Mouse (Mus musculus): Measurements from ENCODE around the gene Slc25a3. TPM values are rescaled to one million over a fixed set of nuclear protein-coding genes. Genes with fewer than 3 reads are reported as not detected.
A peak's percentile ranks its signal among the peaks of the same experiment; 100 is the strongest.

The Slc25a3 gene
- total RNA-seq, 2 experiments from 2014 or later, result 2,503 to 2,587 TPM

GRCm38 (mm10) chr10:91100101-91100500, 23.8 kb downstream of the Slc25a3 start:
- DNase-seq, result no peak
- intact Hi-C loops (cut with DNase I), result no loop called here

DNA sequence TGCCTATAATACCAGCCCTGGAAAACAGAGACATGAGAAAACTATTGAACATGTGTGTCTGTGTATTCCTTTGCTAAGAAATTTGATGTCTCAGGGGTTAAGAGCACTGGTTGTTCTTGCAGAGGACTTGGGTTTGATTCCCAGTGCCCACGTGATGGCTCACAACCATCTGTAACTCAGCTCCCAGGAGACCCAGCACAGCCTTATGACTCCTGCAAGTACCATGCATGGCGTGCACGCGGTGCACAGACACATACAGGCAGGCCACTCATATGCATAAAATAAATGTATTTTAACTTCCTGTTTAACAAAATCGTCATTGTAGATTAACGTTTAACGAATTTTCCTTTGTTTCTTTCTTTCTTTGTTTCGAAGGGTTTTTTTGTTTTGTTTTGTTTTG, 25.8 kb downstream of the Slc25a3 start:
- intact Hi-C loops (cut with DNase I), result no loop called here
- DNase-seq, result no peak

DNA sequence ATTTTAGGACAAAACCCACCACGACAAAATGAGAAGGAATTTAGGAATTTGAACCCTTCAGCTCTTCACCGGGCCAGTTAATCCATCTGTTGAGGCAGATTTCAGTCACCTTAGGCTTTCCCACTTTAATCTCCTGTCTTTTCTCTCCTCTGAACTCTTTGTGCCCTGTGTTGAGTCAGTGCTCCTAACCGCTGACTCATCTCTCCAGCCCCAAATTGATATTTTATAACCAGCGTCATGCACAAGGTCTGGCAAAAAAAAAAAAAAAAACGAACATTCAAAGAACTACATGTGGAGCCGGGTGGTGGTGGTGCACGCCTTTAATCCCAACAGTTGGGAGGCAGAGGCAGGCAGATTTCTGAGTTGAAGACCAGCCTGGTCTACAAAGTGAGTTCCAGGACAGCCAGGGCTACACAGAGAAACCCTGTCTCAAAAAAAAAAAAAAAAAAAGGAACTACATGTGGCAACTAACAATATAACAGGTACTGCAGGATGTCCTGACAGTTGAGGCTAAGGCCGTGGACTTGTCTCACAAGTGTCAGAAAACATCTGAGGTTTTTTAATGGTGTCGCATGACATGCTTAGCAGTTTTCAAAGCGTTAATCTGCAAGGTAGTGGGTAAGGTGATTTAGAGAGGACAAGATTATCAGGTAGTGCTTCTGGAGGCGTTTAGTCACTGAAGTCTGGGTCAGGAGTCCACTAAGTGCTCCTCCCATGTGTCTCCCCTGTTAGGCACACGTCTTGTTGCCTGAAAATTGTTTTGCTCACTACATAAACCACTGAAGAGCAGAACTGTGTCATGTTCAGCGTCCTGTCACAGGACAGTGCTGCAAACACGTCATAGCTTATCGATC, 29.4 kb downstream of the Slc25a3 start:
- intact Hi-C loops (cut with DNase I), result no loop called here
- DNase-seq, result no peak

DNA sequence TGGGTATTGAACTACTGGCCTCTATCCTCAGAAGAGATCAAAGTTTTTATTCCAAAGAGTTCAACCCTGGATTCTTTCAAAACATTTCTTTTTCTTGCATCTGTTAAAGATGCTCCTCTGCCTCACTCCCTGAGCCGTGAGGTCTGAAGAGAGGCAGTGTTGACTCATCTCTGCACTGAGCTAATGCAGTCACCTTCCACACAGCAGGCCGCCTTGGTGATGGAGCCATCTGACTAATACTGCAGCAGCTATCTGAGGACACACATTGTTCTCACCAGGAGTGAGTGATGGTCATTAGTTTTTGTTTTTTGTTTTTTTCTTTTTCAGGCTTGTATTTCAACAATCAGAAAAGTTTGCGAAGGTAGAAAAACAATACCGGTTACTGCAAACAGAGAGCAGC, 31.0 kb downstream of the Slc25a3 start:
- intact Hi-C loops (cut with DNase I), result no loop called here
- no peak for DNase-seq

DNA sequence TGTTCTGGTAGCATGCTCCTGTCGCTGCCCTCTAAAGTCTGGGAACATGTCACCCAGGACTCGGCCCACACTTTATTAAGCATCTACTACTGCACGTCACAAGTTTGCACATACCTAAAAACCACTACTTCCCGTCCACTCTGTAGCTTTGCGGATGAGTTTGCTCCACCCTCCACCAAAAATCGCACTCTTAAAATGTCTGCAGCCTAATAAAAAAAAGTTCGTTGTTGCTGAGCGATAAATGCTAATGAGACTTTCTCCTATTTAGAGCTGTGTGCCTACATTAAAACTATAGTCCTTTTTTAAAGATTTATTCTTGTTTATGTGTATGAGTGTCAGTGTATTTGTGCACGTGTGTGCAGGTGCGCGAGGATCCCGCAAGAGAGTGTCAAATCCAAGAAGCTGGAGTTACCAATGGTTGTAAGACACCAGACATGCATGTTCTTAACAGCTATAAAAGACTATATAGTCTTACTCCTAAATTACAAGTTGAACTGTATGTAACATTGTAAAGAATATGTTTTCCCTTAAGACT, 40.4 kb downstream of the Slc25a3 start:
- DNase-seq, result no peak
- intact Hi-C loops (cut with DNase I), result loop anchor here (2.0 kb wide), 1 partner anchor 39 kb away; no protein-coding TSS in a partner anchor

- intact Hi-C loops (cut with DNase I), result loop anchor here (2.0 kb wide), 1 partner anchor 40 kb away; no protein-coding TSS in a partner anchor
- DNase-seq, result peak; percentile 100
These were observed 41.1 kb downstream of the Slc25a3 start, which contains the start of the genes Apaf1 and Ikbip for GRCm38 (mm10) chr10:91082550-91083392. Gene Apaf1 (minus strand): TSS chr10:91082770. Gene Ikbip (plus strand): TSS chr10:91082940.

GRCm38 (mm10) chr10:91081959-91082507, 41.8 kb downstream of the Slc25a3 start:
- no peak for DNase-seq
- intact Hi-C loops (cut with DNase I), result loop anchor here (2.0 kb wide), 1 partner anchor 41 kb away; no protein-coding TSS in a partner anchor

- no peak for DNase-seq
- intact Hi-C loops (cut with DNase I), result no loop called here
These were observed 43.3 kb downstream of the Slc25a3 start for GRCm38 (mm10) chr10:91080540-91080939.

DNA sequence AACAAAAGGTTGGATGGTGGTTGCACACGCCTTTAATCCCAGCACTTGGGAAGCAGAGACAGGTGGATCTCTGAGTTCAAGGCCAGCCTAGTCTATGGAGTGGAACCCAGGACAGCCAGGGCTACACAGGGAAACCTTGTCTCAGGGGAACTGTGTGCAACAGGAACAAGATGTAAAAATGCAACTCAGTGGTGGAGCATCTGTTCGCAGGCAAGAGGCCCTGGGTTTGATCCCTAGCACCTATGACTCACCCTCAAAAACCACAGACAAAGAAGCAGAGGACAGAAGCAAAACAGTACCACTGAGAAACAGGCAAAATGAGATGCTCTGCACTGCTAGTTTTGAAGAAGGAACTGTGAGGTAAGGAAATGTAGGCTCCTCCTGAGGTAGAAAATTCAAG, 47.2 kb downstream of the Slc25a3 start:
- intact Hi-C loops (cut with DNase I), result no loop called here
- no peak for DNase-seq

DNA sequence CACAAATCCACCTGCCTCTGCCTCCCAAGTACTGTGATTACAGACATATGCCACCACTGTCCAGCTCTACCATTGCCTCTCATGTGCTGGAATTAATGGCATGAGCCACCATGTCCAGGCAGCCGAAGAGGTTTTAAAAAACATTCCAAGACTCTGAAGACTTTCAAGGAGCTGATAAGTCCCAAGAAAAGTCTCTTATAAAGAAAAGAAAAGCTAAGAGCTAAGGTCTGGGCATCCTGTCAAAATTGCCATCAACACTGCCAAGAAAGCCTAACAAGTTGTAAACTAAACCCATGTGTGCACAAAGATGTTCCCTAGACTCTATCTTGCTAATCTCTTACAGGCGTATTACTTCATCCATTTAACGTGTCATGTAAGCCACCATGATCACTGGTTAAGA, 50.5 kb downstream of the Slc25a3 start:
- intact Hi-C loops (cut with DNase I), result loop anchor here (2.0 kb wide), 1 partner anchor 67 kb away; no protein-coding TSS in a partner anchor
- DNase-seq, result no peak

DNA sequence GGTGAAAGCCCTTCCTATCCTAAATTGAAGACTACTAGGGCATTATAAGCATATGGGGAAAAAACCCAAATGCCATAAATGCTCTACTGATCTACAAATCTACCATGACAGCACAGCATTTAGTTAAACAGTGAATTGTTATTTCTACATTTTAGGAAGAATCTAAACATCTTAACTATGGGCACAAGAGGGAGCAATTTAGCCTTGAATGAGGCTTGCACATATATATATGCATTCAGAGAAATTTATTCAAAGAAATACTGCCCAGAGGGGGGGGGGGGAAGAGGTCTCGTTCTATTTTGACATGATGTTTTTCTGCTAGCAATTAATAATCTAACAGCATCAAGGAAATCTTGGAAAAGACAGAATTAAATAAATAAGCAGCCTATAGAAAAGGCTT, 52.1 kb downstream of the Slc25a3 start:
- intact Hi-C loops (cut with DNase I), result loop anchor here (2.0 kb wide), 1 partner anchor 69 kb away; no protein-coding TSS in a partner anchor
- no peak for DNase-seq

Other genes with a start within 250 kb of the Slc25a3 start
- 1 to 10 TPM; 7.8 to 8.2 TPM for gene Apaf1, start 41.3 kb downstream of the Slc25a3 start, total RNA-seq (2021)
- 10 to 100 TPM; 16.7 to 19.5 TPM for gene Ikbip, start 41.1 kb downstream of the Slc25a3 start, total RNA-seq (2021)
- 10 to 100 TPM; 37.8 to 46.3 TPM for gene Tmpo, start 57.3 kb upstream of the Slc25a3 start, total RNA-seq (2021)

All from heart, postnatal 36 days (tissue).